Mouse (Mus musculus) CH12.LX (cell line): ENCODE results near the gene Relch. TPM values are rescaled to one million over a fixed set of nuclear protein-coding genes. Genes with fewer than 3 reads are reported as not detected.

Source experiments
- DNase-seq: peaks from one replicate; pipeline ENCODE4 v3.0.0-alpha.2; 2013; ENCODE audit errors: extremely low read depth
- H3K27ac ChIP-seq: 2 replicates; pipeline ENCODE4 v1.5.1; 2012; ENCODE audit warnings: low read depth, mild to moderate bottlenecking, control low read depth, moderate library complexity; ENCODE audit not compliant: insufficient read depth
- H3K27me3 ChIP-seq: replicated peaks from 2 replicates; pipeline ENCODE3; 2012; ENCODE audit warnings: inconsistent platforms
- H3K36me3 ChIP-seq, 2 experiments: replicated peaks in 1 of 2; 2 replicates each; pipeline versions ENCODE3 to v1.6.1; 2012; ENCODE audit warnings: inconsistent platforms in 1 of 2, low read length in 1 of 2, mild to moderate bottlenecking in 1 of 2, mixed read lengths in 1 of 2, moderate library complexity in 1 of 2; ENCODE audit not compliant: control insufficient read depth in 1 of 2, insufficient read depth in 1 of 2
- H3K4me1 ChIP-seq, 2 experiments: 2 replicates each; pipeline ENCODE4 v1.6.1; 2012; ENCODE audit warnings: inconsistent platforms in 1 of 2, moderate library complexity in 1 of 2; ENCODE audit not compliant: insufficient read depth in 2 of 2, control insufficient read depth in 1 of 2
- H3K4me2 ChIP-seq: 2 replicates; pipeline ENCODE4 v1.6.1; 2012; ENCODE audit warnings: low read depth, mild to moderate bottlenecking, control low read depth; ENCODE audit not compliant: poor library complexity, insufficient read depth, severe bottlenecking
- H3K4me3 ChIP-seq, 3 experiments: fragments of 150-350 bp in 1 of 3; sonication (generic) in 1 of 3; replicated peaks in 1 of 3; 2 replicates each; pipeline versions ENCODE3 to v1.5.1; 2011 to 2012; ENCODE audit warnings: low read depth in 2 of 3, low read length in 2 of 3, mild to moderate bottlenecking in 2 of 3, moderate library complexity in 2 of 3, control low read depth in 1 of 3, improper control_type of control experiment in 1 of 3, inconsistent platforms in 1 of 3, mixed read lengths in 1 of 3; ENCODE audit not compliant: poor library complexity in 1 of 3
- H3K79me2 ChIP-seq: replicated peaks from 2 replicates; pipeline ENCODE4 v1.6.1; 2012; ENCODE audit warnings: mild to moderate bottlenecking, moderate library complexity; ENCODE audit not compliant: control insufficient read depth, poor library complexity, insufficient read depth, severe bottlenecking; ENCODE audit errors: extremely low read depth
- H3K9ac ChIP-seq: 2 replicates; pipeline ENCODE4 v1.6.1; 2012; ENCODE audit warnings: low read depth, mild to moderate bottlenecking, control low read depth, moderate library complexity; ENCODE audit not compliant: insufficient read depth
- H3K9me3 ChIP-seq: replicated peaks from 2 replicates; pipeline ENCODE3; 2012; ENCODE audit warnings: low read length, inconsistent platforms, mixed read lengths
- CHD1 ChIP-seq: IDR thresholded peaks from 2 replicates; pipeline ENCODE4 v1.6.1; 2012; ENCODE audit warnings: low read depth, low read length, improper control_type of control experiment, inconsistent platforms
- CTCF ChIP-seq, 2 experiments: IDR thresholded peaks in 1 of 2; conservative IDR thresholded peaks in 1 of 2; 2 replicates each; pipeline ENCODE4 v1.5.1; 2011 to 2012; ENCODE audit warnings: low read depth in 2 of 2, low read length in 2 of 2, improper control_type of control experiment in 1 of 2, inconsistent platforms in 1 of 2, mild to moderate bottlenecking in 1 of 2, moderate library complexity in 1 of 2
- E2F4 ChIP-seq: IDR thresholded peaks from 2 replicates; pipeline ENCODE4 v1.6.1; 2011; ENCODE audit warnings: low read depth, low read length, improper control_type of control experiment; ENCODE audit not compliant: insufficient replicate concordance
- ETS1 ChIP-seq: conservative IDR thresholded peaks from 2 replicates; pipeline ENCODE4 v1.6.1; 2012; ENCODE audit warnings: low read depth, mild to moderate bottlenecking, inconsistent platforms, low read length, improper control_type of control experiment, moderate library complexity
- IRF4 ChIP-seq: IDR thresholded peaks from 2 replicates; pipeline ENCODE4 v1.6.1; 2014; ENCODE audit warnings: low read depth, mild to moderate bottlenecking, inconsistent platforms, low read length, improper control_type of control experiment
- JUN ChIP-seq: IDR thresholded peaks from 2 replicates; pipeline ENCODE4 v1.6.1; 2011; ENCODE audit warnings: low read depth, mild to moderate bottlenecking, low read length, improper control_type of control experiment, moderate library complexity; ENCODE audit not compliant: insufficient read depth
- JUND ChIP-seq: conservative IDR thresholded peaks from 2 replicates; pipeline ENCODE4 v1.6.1; 2011; ENCODE audit warnings: low read depth, low read length, improper control_type of control experiment
- KAT2A ChIP-seq: IDR thresholded peaks from 2 replicates; pipeline ENCODE4 v1.6.1; 2012; ENCODE audit warnings: low read length, improper control_type of control experiment, inconsistent platforms; ENCODE audit not compliant: insufficient replicate concordance
- MAFK ChIP-seq: IDR thresholded peaks from 2 replicates; pipeline ENCODE4 v1.6.1; 2011; ENCODE audit warnings: low read length, improper control_type of control experiment; ENCODE audit not compliant: insufficient replicate concordance
- MAX ChIP-seq: IDR thresholded peaks from 2 replicates; pipeline ENCODE4 v1.6.1; 2011; ENCODE audit warnings: low read length, improper control_type of control experiment
- MEF2A ChIP-seq: IDR thresholded peaks from 2 replicates; pipeline ENCODE4 v1.6.1; 2014; ENCODE audit warnings: low read depth, mild to moderate bottlenecking, inconsistent platforms, low read length, improper control_type of control experiment, borderline replicate concordance
- MXI1 ChIP-seq: IDR thresholded peaks from 2 replicates; pipeline ENCODE4 v1.6.1; 2011; ENCODE audit warnings: mild to moderate bottlenecking, low read depth, low read length, improper control_type of control experiment
- MYC ChIP-seq: IDR thresholded peaks from 2 replicates; pipeline ENCODE4 v1.6.1; 2011; ENCODE audit warnings: low read depth, mild to moderate bottlenecking, improper control_type of control experiment, low read length
- NELFE ChIP-seq: IDR thresholded peaks from 2 replicates; pipeline ENCODE4 v1.6.1; 2011; ENCODE audit warnings: low read depth, low read length, improper control_type of control experiment
- NRF1 ChIP-seq: IDR thresholded peaks from 2 replicates; pipeline ENCODE4 v1.6.1; 2014; ENCODE audit warnings: low read depth, mild to moderate bottlenecking, inconsistent platforms, low read length, improper control_type of control experiment, moderate library complexity
- RAD21 ChIP-seq: IDR thresholded peaks from 2 replicates; pipeline ENCODE4 v1.6.1; 2011; ENCODE audit warnings: low read depth, mild to moderate bottlenecking, low read length, improper control_type of control experiment, moderate library complexity
- SMC3 ChIP-seq: IDR thresholded peaks from 2 replicates; pipeline ENCODE4 v1.6.1; 2011; ENCODE audit warnings: low read depth, low read length, improper control_type of control experiment
- TBP ChIP-seq: conservative IDR thresholded peaks from 2 replicates; pipeline ENCODE4 v1.6.1; 2011; ENCODE audit warnings: low read depth, low read length, improper control_type of control experiment
- UBTF ChIP-seq: IDR thresholded peaks from 2 replicates; pipeline ENCODE4 v1.6.1; 2012; ENCODE audit warnings: low read depth, mild to moderate bottlenecking, inconsistent platforms, low read length, improper control_type of control experiment, moderate library complexity
- USF2 ChIP-seq: conservative IDR thresholded peaks from 2 replicates; pipeline ENCODE4 v1.6.1; 2011; ENCODE audit warnings: low read depth, low read length, improper control_type of control experiment
- ZKSCAN1 ChIP-seq: IDR thresholded peaks from 2 replicates; pipeline ENCODE4 v1.6.1; 2012; ENCODE audit warnings: low read depth, inconsistent platforms, low read length, improper control_type of control experiment, borderline replicate concordance
- ZMIZ1 ChIP-seq: IDR thresholded peaks from 2 replicates; pipeline ENCODE4 v1.6.1; 2012; ENCODE audit warnings: low read depth, mild to moderate bottlenecking, inconsistent platforms, low read length, improper control_type of control experiment
- dilution Hi-C: fragments of 300-500 bp; cut with MboI; formaldehyde crosslinking; loops from 2 replicates; pipeline ENCODE4 v1.14.3; 2020; ENCODE audit warnings: low sequenced_read_pairs; ENCODE audit not compliant: extremely low pct_unique_long_range_greater_than_20kb, extremely low pct_ligation_motif_present
- in situ Hi-C: fragments of 300-500 bp; cut with MboI; formaldehyde crosslinking; loops from 3 replicates; pipeline ENCODE4 v1.14.3; 2019; ENCODE audit warnings: low sequenced_read_pairs, low pct_ligation_motif_present, low pct_unique_long_range_greater_than_20kb, mixed read lengths
- polyA plus RNA-seq: library from polyadenylated mRNA; unstranded; fragments of >175 nt; gene quantifications from 2 replicates; pipeline ENCODE4 v1.2.1, GENCODE M21; 2012; ENCODE audit warnings: low read depth; ENCODE audit not compliant: insufficient read length
- total RNA-seq, 2 experiments: library from RNA; depleted of rRNA; stranded (reverse); fragments of 300-350 nt in 1 of 2; fragments of >200 nt in 1 of 2; gene quantifications; 2 replicates each; pipeline ENCODE4 v1.2.3; 2012 to 2014

Relch gene
- total and polyA plus RNA-seq, 3 experiments, result 23.1 to 25.9 (median 24.3) TPM

DNA sequence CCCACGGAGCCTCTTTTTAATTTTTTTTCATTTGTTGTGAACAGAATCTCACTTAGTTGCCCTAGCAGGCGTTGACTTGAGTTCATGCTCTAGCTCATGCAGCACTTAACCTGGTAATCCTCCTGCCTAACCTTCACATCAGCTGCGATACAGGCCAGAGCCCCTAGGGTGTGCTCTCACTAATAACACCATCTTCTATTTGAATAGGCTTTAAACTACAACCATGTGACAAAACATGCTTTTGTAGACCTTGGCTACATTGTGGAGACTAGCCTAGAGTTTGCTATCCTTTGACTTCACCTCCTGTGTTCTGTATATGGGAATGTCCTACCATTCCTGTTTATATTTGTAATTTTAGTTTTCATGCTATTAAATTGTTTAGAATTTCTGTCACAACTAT lies 71.7 kb downstream of the Relch start:
- Histone ChIP-seq H3K9me3 (no peaks in the 10 kb centered on the region), H3K79me2 (no peaks in the 10 kb centered on the region), H3K36me3 (peaks cover 12 to 43% of the 10 kb centered on the region in 2 experiments), H3K4me1 (no peaks in the 10 kb centered on the region), H3K27ac (no peak overlapping the region), H3K9ac (no peak overlapping the region), H3K27me3 (no peaks in the 10 kb centered on the region), H3K4me3 (no peak overlapping the region), H3K4me2 (no peak overlapping the region)
- in situ Hi-C loops, result no loop called here
- DNase-seq, result peak; percentile 59
- TF ChIP-seq TBP (no peak), ZKSCAN1 (no peak), MAFK (no peak), MYC (peak; percentile 69; the same call in 1 of the 2 replicates), USF2 (no peak), SMC3 (peak; percentile 58), MAX (peak; percentile 59; the same call in 1 of the 2 replicates), ZMIZ1 (no peak), CTCF (conservative IDR thresholded peaks at IDR 0.05 in 1 of 2, IDR thresholded peaks at IDR 0.05 in 1 of 2; ENCODE audit: low read depth in 2 of 2, low read length in 2 of 2) (peak; percentile 23 to 68; a peak in 3 of 4 replicates), NELFE (no peak), JUN (no peak), RAD21 (peak; percentile 52), KAT2A (no peak), MEF2A (no peak), CHD1 (no peak), E2F4 (no peak), MXI1 (peak; percentile 43; the same call in 1 of the 2 replicates), UBTF (no peak)
- dilution Hi-C loops, result no loop called here

GRCm38 (mm10) chr1:105738334-105738733 lies 74.7 kb downstream of the Relch start:
- Histone ChIP-seq H3K27me3 (no peaks in the 10 kb centered on the region), H3K36me3 (peaks cover 20 to 54% of the 10 kb centered on the region in 2 experiments), H3K9ac (no peak overlapping the region), H3K4me3 (no peak overlapping the region), H3K79me2 (no peaks in the 10 kb centered on the region), H3K27ac (no peak overlapping the region)
- dilution Hi-C loops, result no loop called here
- no peak for TF ChIP-seq MAX
- TF ChIP-seq JUND, result no peak
- no peak for TF ChIP-seq CHD1
- TF ChIP-seq NRF1, result no peak
- no peak for TF ChIP-seq CTCF (conservative IDR thresholded peaks at IDR 0.05 in 1 of 2, IDR thresholded peaks at IDR 0.05 in 1 of 2; ENCODE audit: low read depth in 2 of 2, low read length in 2 of 2)
- no peak for TF ChIP-seq TBP
- TF ChIP-seq ZMIZ1, result no peak
- no peak for TF ChIP-seq ETS1
- no peak for TF ChIP-seq KAT2A
- TF ChIP-seq IRF4, result no peak
- TF ChIP-seq, all 38 proteins: peak for 0
- H3K4me2 ChIP-seq, result no peak overlapping the region
- in situ Hi-C loops, result no loop called here
- H3K4me1 ChIP-seq, result no peaks in the 10 kb centered on the region
- no peaks in the 10 kb centered on the region for H3K9me3 ChIP-seq
- DNase-seq, result no peak
